ENCODE assay signal across 48 mouse cellular contexts in genomic region chr1:74192711-74193110, GRCm38 (mm10). TPM values are rescaled to one million over a fixed set of nuclear protein-coding genes. Genes with fewer than 3 reads are reported as not detected.
"Had no signal": no experiment of that assay in that cellular context is flagged by ENCODE, and none has a peak within 500 bp of the region (broad histone marks: within the 10 kb centered on the region; RNA-seq: fewer than 3 reads in every experiment).

No protein-coding gene starts in this region.

- H3K4me2 ChIP-seq: heart, embryonic 11.5 days; heart, embryonic 12.5 days; heart, embryonic 13.5 days; heart, embryonic 15.5 days; hindbrain, embryonic 12.5 days; hindbrain, embryonic 13.5 days; hindbrain, embryonic 14.5 days; hindbrain, embryonic 15.5 days; intestine, embryonic 15.5 days; kidney, embryonic 15.5 days had no signal

- ATAC-seq: hindbrain, embryonic 16.5 days; hindbrain, postnatal 0 days; inflammation-experienced regulatory T-cells, adult 6 months; intestine, embryonic 15.5 days; intestine, embryonic 16.5 days; intestine, postnatal 0 days had no signal

- DNase-seq: heart, postnatal 10 days; heart, postnatal 14 days; heart, postnatal 36 days; heart, postnatal 4 days; kidney, adult 11 months; kidney, adult 18-20 months; kidney, adult 2 months; kidney, adult 8-10 months; kidney, adult 9 months; kidney, postnatal 10 days; kidney, postnatal 14 days; kidney, postnatal 36 days; kidney, postnatal 4 days; layer of hippocampus, adult 9-11 months; layer of hippocampus, postnatal 36 days had no signal

- H3K4me3 ChIP-seq: heart, embryonic 12.5 days; heart, embryonic 13.5 days; heart, embryonic 15.5 days; hindbrain, embryonic 10.5 days; hindbrain, embryonic 12.5 days; hindbrain, embryonic 13.5 days; hindbrain, embryonic 15.5 days; intestine, embryonic 15.5 days; kidney, embryonic 15.5 days; layer of hippocampus, adult 2 months; left cerebral cortex, adult 2 months had no signal

- H3K36me3 ChIP-seq: heart, embryonic 12.5 days; heart, embryonic 13.5 days; heart, embryonic 15.5 days; hindbrain, embryonic 10.5 days; hindbrain, embryonic 12.5 days; hindbrain, embryonic 13.5 days; hindbrain, embryonic 15.5 days; intestine, embryonic 15.5 days; kidney, embryonic 15.5 days had no signal

- H3K9ac ChIP-seq: heart, embryonic 12.5 days; heart, embryonic 13.5 days; heart, embryonic 15.5 days; hindbrain, embryonic 12.5 days; hindbrain, embryonic 13.5 days; hindbrain, embryonic 14.5 days; hindbrain, embryonic 15.5 days; intestine, embryonic 15.5 days; kidney, embryonic 15.5 days had no signal

- H3K9me3 ChIP-seq: heart, embryonic 12.5 days; heart, embryonic 13.5 days; heart, embryonic 15.5 days; hindbrain, embryonic 10.5 days; hindbrain, embryonic 12.5 days; hindbrain, embryonic 13.5 days; hindbrain, embryonic 15.5 days; intestine, embryonic 15.5 days; kidney, embryonic 15.5 days had no signal

- H3K4me1 ChIP-seq: heart, embryonic 12.5 days; heart, embryonic 13.5 days; heart, embryonic 15.5 days; hindbrain, embryonic 10.5 days; hindbrain, embryonic 12.5 days; hindbrain, embryonic 13.5 days; hindbrain, embryonic 15.5 days; intestine, embryonic 15.5 days; kidney, embryonic 15.5 days had no signal

- H3K27ac ChIP-seq: heart, embryonic 13.5 days; heart, embryonic 15.5 days; hindbrain, embryonic 10.5 days; hindbrain, embryonic 12.5 days; hindbrain, embryonic 13.5 days; hindbrain, embryonic 14.5 days; hindbrain, embryonic 15.5 days; hindbrain, postnatal 0 days; intestine, embryonic 15.5 days; kidney, embryonic 15.5 days; kidney, postnatal 0 days; layer of hippocampus, adult 2 months; left cerebral cortex, adult 2 months had no signal

- H3K27me3 ChIP-seq: heart, embryonic 12.5 days; heart, embryonic 13.5 days; heart, embryonic 15.5 days; hindbrain, embryonic 12.5 days; hindbrain, embryonic 13.5 days; hindbrain, embryonic 15.5 days; intestine, embryonic 15.5 days; kidney, embryonic 15.5 days had no signal

RNA-seq across cellular contexts. Expression of gene Cxcr1, which starts 1.7 kb away (rescaled TPM):
- total RNA-seq: heart, postnatal 10 days; heart, postnatal 14 days; heart, postnatal 25 days; heart, postnatal 36 days; heart, postnatal 4 days; hindbrain, postnatal 0 days; layer of hippocampus, adult 18-20 months; layer of hippocampus, adult 2 months; layer of hippocampus, postnatal 10 days; layer of hippocampus, postnatal 14 days; layer of hippocampus, postnatal 25 days; layer of hippocampus, postnatal 36 days; left cerebral cortex, adult 18-20 months; left cerebral cortex, adult 2 months had no signal
- polyA plus RNA-seq: heart, embryonic 11.5 days; heart, embryonic 12.5 days; heart, embryonic 13.5 days; heart, embryonic 14.5 days; heart, embryonic 15.5 days; heart, embryonic 16.5 days; heart, postnatal 0 days; hindbrain, embryonic 10.5 days; hindbrain, embryonic 12.5 days; hindbrain, embryonic 13.5 days; hindbrain, embryonic 14.5 days; hindbrain, embryonic 15.5 days; hindbrain, embryonic 16.5 days; hindbrain, postnatal 0 days; inflammation-experienced regulatory T-cells, adult 6 months; intestine, embryonic 14.5 days; intestine, embryonic 15.5 days; intestine, embryonic 16.5 days; intestine, postnatal 0 days; kidney, adult 2 months; kidney, embryonic 14.5 days; kidney, embryonic 15.5 days; kidney, embryonic 16.5 days; kidney, postnatal 0 days; large intestine, adult 2 months had no signal

RNA-seq across cellular contexts. Expression of gene Cxcr2, which starts 38.9 kb away (rescaled TPM):
- total RNA-seq: layer of hippocampus, adult 18-20 months; layer of hippocampus, adult 2 months; layer of hippocampus, adult 8-10 months; layer of hippocampus, postnatal 14 days; layer of hippocampus, postnatal 25 days; left cerebral cortex, adult 18-20 months; left cerebral cortex, adult 2 months had no signal
- polyA plus RNA-seq: heart, embryonic 13.5 days; heart, embryonic 14.5 days; hindbrain, embryonic 12.5 days; kidney, embryonic 14.5 days had no signal
